Mouse (Mus musculus): Measurements from ENCODE around the gene Pou5f1. TPM values are rescaled to one million over a fixed set of nuclear protein-coding genes. Genes with fewer than 3 reads are reported as not detected.
"Not testable (repeated sequence)": the region's sequence is repeated elsewhere in the genome, so short reads cannot be mapped to it uniquely, and the experiment has no call there.

Pou5f1 gene
- under 1 TPM; 0.22 to 0.23 TPM for total RNA-seq (2021)
- long read RNA-seq = 0 reads

- DNase-seq (ENCODE audit: low spot score in 2 of 2) = no peak
These were observed at the start of gene Pou5f1 for GRCm38 (mm10) chr17:35505776-35506175. Pou5f1 (plus strand) TSS chr17:35506018.

GRCm38 (mm10) chr17:35458247-35458646, 47.6 kb upstream of the Pou5f1 start:
- DNase-seq (ENCODE audit: low spot score in 2 of 2) = not testable (repeated sequence)

- not testable (repeated sequence) for DNase-seq (ENCODE audit: low spot score in 2 of 2)
These were observed 45.1 kb upstream of the Pou5f1 start for GRCm38 (mm10) chr17:35460513-35461341.

GRCm38 (mm10) chr17:35465651-35466050, 40.2 kb upstream of the Pou5f1 start:
- DNase-seq (ENCODE audit: low spot score in 2 of 2) = not testable (repeated sequence)

- not testable (repeated sequence) for DNase-seq (ENCODE audit: low spot score in 2 of 2)
These were observed 36.9 kb upstream of the Pou5f1 start for GRCm38 (mm10) chr17:35468936-35469335.

GRCm38 (mm10) chr17:35469842-35470751, 35.7 kb upstream of the Pou5f1 start, which contains the start of gene H2-Q10:
H2-Q10 (plus strand) TSS chr17:35470089.
- no peak for DNase-seq (ENCODE audit: low spot score in 2 of 2)

GRCm38 (mm10) chr17:35484066-35484465, 21.8 kb upstream of the Pou5f1 start:
- DNase-seq (ENCODE audit: low spot score in 2 of 2) = peak; percentile 9 to 65

GRCm38 (mm10) chr17:35485702-35486101, 20.1 kb upstream of the Pou5f1 start:
- no peak for DNase-seq (ENCODE audit: low spot score in 2 of 2)

- no peak for DNase-seq (ENCODE audit: low spot score in 2 of 2)
These were observed 19.1 kb upstream of the Pou5f1 start for GRCm38 (mm10) chr17:35486726-35487125.

- no peak for DNase-seq (ENCODE audit: low spot score in 2 of 2)
These were observed 17.8 kb upstream of the Pou5f1 start for GRCm38 (mm10) chr17:35488041-35488440.

- no peak for DNase-seq (ENCODE audit: low spot score in 2 of 2)
These were observed 15.5 kb upstream of the Pou5f1 start for GRCm38 (mm10) chr17:35490320-35490719.

GRCm38 (mm10) chr17:35497124-35497523, 8.7 kb upstream of the Pou5f1 start:
- no peak for DNase-seq (ENCODE audit: low spot score in 2 of 2)

- DNase-seq (ENCODE audit: low spot score in 2 of 2) = no peak
These were observed 3.6 kb upstream of the Pou5f1 start for GRCm38 (mm10) chr17:35502226-35502625.

GRCm38 (mm10) chr17:35502762-35503161, 3.1 kb upstream of the Pou5f1 start:
- no peak for DNase-seq (ENCODE audit: low spot score in 2 of 2)

- DNase-seq (ENCODE audit: low spot score in 2 of 2) = no peak
These were observed 2.0 kb upstream of the Pou5f1 start for GRCm38 (mm10) chr17:35503849-35504248.

- DNase-seq (ENCODE audit: low spot score in 2 of 2) = no peak
These were observed 963 bp upstream of the Pou5f1 start for GRCm38 (mm10) chr17:35504628-35505481.

GRCm38 (mm10) chr17:35506881-35507280, 1.1 kb downstream of the Pou5f1 start:
- no peak for DNase-seq (ENCODE audit: low spot score in 2 of 2)

- no peak for DNase-seq (ENCODE audit: low spot score in 2 of 2)
These were observed 1.9 kb downstream of the Pou5f1 start for GRCm38 (mm10) chr17:35507556-35508260.

- DNase-seq (ENCODE audit: low spot score in 2 of 2) = not testable (repeated sequence)
These were observed 2.5 kb downstream of the Pou5f1 start for GRCm38 (mm10) chr17:35508279-35508678.

- no peak for DNase-seq (ENCODE audit: low spot score in 2 of 2)
These were observed 3.5 kb downstream of the Pou5f1 start for GRCm38 (mm10) chr17:35509284-35509683.

Measured in layer of hippocampus, adult 18-20 months (tissue).